Mouse (Mus musculus) left cerebral cortex, adult 6 months (tissue): Measurements from ENCODE around the gene Lgi4. TPM values are rescaled to one million over a fixed set of nuclear protein-coding genes. Genes with fewer than 3 reads are reported as not detected.

ENCODE experiments used
- long read RNA-seq, 2 experiments: library from polyadenylated mRNA; unstranded; transcript quantifications; one replicate each; pipeline ENCODE4 v2.0.0; 2019 to 2020
- polyA plus RNA-seq: library from polyadenylated mRNA; unstranded; fragments of <200 nt; fragmentation: Nextera tagmentation; gene quantifications from 2 replicates; pipeline ENCODE4 v1.2.3, GENCODE M21; 2021

Gene Lgi4
- 7.3 and 9.7 TPM in 2 replicates for polyA plus RNA-seq
- long read RNA-seq, experiment 1, full-length matches to known transcripts, result 61 of 107 reads
- long read RNA-seq, experiment 1, partial matches to known transcripts, result 18 of 107 reads
- long read RNA-seq, experiment 1, other reads (novel, unspliced or antisense), result 28 of 107 reads
- long read RNA-seq, experiment 2, full-length matches to known transcripts, result 4 of 9 reads
- long read RNA-seq, experiment 2, partial matches to known transcripts, result 3 of 9 reads
- long read RNA-seq, experiment 2, other reads (novel, unspliced or antisense), result 2 of 9 reads

DNA sequence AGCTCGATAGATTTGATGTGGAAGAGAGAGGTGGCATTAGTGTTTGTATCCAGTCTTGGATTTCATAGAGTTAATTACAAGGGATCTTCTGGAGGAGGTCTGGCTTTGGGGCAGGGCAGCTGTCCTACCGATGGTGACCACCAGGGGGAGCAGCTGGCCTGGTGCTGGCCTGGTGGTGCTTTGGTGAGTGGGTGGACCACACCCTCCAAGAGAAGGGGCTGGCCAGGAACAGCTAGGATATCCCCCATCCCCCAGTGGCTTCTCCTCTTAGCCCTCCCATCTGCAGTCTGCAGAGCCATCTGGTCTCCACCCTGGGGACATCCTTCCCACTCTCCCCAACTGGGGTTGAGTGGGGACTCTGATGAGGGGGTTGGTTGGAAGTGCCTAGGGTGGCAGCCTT, at the start of gene Lgi4:
Gene Lgi4, plus strand, starts transcription at position 235 of the 400 bp plus-strand sequence.

DNA sequence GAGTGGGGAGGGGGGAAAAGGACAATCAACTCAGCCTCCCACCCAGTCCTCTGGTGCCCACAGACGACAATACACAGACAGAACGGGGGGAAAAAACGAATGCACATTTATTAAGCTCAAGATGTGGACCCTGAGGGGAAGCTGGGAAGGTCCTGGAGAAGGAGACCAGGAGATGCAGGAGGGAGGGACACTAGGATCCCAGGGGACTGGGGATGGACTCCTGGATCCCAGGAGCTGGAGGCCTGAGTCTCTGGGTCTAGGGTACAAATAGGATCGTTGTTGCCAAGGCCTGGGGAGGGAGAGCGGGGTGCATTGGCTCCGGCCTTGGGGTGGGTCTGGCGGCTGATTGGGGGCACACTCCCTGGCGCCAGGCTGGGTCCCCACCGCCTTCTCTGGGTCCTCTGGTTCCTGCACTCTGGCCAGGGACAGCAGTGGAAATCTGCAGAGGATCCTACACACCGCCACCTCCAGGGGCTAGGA, 16.7 kb upstream of the Lgi4 start, which contains the start of gene Fxyd5:
Gene Fxyd5, minus strand, starts transcription at position 51 of the 480 bp plus-strand sequence.

DNA sequence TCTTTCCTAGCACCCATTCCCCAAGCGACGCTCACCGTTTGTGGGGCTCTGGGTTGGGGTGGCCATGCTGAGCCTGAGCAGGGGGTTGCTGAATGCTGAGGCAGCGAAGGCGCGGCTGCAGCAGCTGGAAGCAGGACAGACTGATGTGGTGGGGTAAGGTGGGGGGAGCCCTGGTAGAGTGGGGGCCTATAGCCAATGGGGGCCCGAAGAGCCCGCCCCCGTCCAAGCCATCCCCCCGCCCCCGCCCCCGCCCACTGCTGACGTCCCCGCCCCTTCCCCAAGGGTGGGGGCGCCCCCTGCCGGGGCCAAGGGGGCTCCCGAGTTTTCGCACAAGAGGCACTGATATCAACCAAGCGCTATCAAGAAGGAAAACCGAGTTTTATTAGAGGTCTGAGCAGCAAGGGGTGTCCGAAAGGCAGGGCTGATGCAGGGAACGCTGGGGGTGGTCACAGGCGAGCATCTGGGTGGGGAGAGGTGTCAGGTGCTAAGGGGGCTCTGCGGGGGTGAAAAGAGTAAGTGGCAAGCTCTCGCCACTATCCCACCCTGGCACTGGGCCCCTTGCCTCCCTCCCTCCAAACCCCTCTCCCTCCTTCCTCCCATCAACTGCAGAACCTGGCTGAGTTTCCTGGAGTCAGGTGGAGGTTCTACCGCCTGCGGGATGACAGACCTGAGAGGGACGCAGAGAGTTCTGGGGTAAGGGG, 7.7 kb upstream of the Lgi4 start, which contains the start of gene Fxyd7:
Gene Fxyd7, minus strand, starts transcription at position 147 of the 701 bp plus-strand sequence.

DNA sequence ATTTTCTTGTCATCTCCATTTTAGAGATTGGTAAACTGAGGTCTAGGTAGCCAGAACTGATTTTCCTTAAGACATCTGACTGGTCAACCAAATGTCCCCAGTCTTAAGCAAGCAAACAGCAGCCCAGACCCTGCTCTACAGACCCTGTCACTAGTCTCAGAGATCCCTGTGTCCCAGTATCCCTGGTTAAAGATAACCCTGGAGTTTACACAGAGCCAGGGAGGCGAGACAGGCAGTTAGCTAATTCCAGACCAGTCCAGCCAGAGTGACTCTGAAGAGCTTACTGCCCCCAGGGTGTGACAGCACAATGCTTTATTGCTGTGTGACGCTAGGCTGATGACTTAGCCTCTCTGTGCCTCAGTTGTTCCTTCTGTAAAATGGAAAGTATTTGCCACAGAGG, 2.1 kb upstream of the Lgi4 start, which contains the start of gene Fxyd1:
Gene Fxyd1, minus strand, starts transcription at position 129 of the 400 bp plus-strand sequence.

DNA sequence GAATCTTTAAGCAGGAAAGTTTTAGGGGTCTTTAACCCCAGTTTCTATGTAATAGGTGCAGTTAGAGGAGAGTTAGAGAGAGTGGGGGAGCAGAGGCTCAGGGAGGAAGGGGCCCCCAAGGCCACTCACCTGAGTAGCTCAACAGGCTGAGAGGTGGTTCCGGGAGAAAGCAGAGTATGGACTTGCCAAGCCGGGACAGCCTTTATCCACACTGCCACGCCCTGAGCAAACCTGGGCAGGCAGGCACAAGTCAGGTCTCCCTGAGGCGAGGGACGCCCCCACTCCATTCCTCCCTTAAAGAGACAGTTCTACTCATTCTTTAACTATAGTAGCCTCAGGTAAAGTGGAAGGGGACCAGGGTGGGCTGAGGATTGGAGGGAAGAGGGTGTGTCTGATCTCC, 17.4 kb downstream of the Lgi4 start, which contains the start of gene Fxyd3:
Gene Fxyd3, minus strand, starts transcription at position 213 of the 400 bp plus-strand sequence.

DNA sequence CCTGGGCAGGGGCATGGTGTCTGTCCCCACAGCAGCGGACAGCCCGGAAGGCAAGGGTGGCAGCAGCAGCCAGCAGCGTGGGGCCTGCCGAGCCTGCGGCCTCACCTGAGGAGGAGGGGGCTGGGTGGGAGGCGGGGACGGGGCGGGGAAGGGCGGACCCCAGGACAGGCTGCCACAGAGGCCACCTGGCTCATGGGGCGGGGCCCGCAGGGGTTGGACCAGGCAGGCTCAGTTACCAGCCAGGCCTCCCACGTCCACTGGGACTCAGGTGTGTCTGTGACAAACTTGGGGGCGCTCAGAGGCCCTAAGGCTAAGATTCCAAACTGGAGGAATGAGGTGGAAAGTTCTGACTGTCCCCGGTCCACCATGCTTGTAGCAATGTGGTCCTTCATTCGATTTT, 56.0 kb downstream of the Lgi4 start, which contains the start of gene Hpn:
Gene Hpn, minus strand, starts transcription at position 109 of the 400 bp plus-strand sequence.

Other genes starting within 250 kb of the Lgi4 start
- not detected in 2 replicates for gene Ffar2, start 235.6 kb upstream of the Lgi4 start, polyA plus RNA-seq
- gene Ffar3, start 203.2 kb upstream of the Lgi4 start, polyA plus RNA-seq, result 0.06 and 0.16 TPM in 2 replicates
- not detected in 2 replicates for gene Ffar1, start 197.8 kb upstream of the Lgi4 start, polyA plus RNA-seq
- gene Cd22, start 179.0 kb upstream of the Lgi4 start, polyA plus RNA-seq, result 0.15 and 0.19 TPM in 2 replicates
- 79.4 and 86.1 TPM in 2 replicates for gene Mag, start 144.5 kb upstream of the Lgi4 start, polyA plus RNA-seq
- gene Hamp2, start 134.7 kb upstream of the Lgi4 start, polyA plus RNA-seq, result not detected in 2 replicates
- not detected in 2 replicates for gene Hamp, start 115.3 kb upstream of the Lgi4 start, polyA plus RNA-seq
- gene Usf2, start 102.5 kb upstream of the Lgi4 start, polyA plus RNA-seq, result 19.0 and 19.3 TPM in 2 replicates
- gene Lsr, start 85.9 kb upstream of the Lgi4 start, polyA plus RNA-seq, result 4.7 and 6.0 TPM in 2 replicates
- 0.31 TPM in 1 of 2 replicates, not detected in the other for gene Fam187b, start 85.6 kb upstream of the Lgi4 start, polyA plus RNA-seq
- 10.8 and 30.6 TPM in 2 replicates for gene Fxyd5, start 16.9 kb upstream of the Lgi4 start, polyA plus RNA-seq
- 278 and 391 TPM in 2 replicates for gene Fxyd7, start 7.9 kb upstream of the Lgi4 start, polyA plus RNA-seq
- gene Fxyd1, start 2.1 kb upstream of the Lgi4 start, polyA plus RNA-seq, result 298 and 678 TPM in 2 replicates
- 1.2 and 2.3 TPM in 2 replicates for gene Fxyd3, start 17.4 kb downstream of the Lgi4 start, polyA plus RNA-seq
- gene Hpn, start 55.9 kb downstream of the Lgi4 start, polyA plus RNA-seq, result 0.28 and 0.45 TPM in 2 replicates
- 83.1 and 557 TPM in 2 replicates for gene Scn1b, start 67.7 kb downstream of the Lgi4 start, polyA plus RNA-seq
- gene Gramd1a, start 96.6 kb downstream of the Lgi4 start, polyA plus RNA-seq, result 38.7 and 55.6 TPM in 2 replicates
- not detected in 2 replicates for gene Scgb2b2, start 231.2 kb downstream of the Lgi4 start, polyA plus RNA-seq
- gene Scgb1b2, start 232.5 kb downstream of the Lgi4 start, polyA plus RNA-seq, result not detected in 2 replicates